Mouse (Mus musculus): ENCODE results near the gene Olfr818.
"Not testable (repeated sequence)": the region's sequence is repeated elsewhere in the genome, so short reads cannot be mapped to it uniquely, and the experiment has no call there.

Olfr818 gene

DNA sequence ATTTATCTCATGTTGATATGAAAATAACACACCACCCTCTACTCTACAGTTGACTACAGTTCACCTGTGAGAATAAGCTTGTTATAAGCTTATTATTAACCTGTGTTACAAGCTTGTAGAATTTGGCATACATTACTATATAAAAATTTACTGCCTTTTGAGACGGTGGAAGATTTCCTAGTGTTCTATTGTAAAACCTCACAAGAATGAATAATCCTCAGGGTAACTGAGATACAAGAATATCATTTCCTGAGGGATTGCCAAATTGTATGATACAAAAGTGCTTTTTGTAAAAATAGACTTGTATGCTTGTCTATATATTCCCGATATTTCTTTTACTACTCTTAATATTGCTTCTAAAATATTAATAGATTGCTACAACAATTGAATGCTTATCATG is at the start of gene Olfr818:
Olfr818 (minus strand) TSS at position 101 of the 400 bp plus-strand sequence.
- DNase-seq (ENCODE audit: low read depth, low spot score): no peak

DNA sequence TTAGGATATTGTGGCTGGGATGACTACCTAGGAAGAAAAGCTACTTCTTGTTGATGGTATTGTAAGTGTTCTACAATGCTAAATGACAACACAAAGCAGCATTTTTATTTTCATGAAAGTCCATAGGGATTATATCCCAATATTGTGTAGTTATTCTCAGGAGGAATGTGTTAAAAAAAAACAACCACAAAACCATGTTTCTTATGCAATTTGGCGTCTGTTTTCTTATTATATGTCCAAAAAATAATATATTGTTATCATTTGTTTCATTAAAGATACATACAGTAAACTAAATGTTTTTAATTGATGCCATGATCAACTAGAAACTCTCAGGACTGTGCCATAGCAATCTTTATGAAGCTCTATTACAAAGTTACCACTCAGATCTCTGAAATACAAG is 36.1 kb upstream of the Olfr818 start, which contains the start of gene Gm10310:
Gm10310 (minus strand) TSS at position 101 of the 400 bp plus-strand sequence.
- not testable (repeated sequence) for DNase-seq (ENCODE audit: low read depth, low spot score)

DNA sequence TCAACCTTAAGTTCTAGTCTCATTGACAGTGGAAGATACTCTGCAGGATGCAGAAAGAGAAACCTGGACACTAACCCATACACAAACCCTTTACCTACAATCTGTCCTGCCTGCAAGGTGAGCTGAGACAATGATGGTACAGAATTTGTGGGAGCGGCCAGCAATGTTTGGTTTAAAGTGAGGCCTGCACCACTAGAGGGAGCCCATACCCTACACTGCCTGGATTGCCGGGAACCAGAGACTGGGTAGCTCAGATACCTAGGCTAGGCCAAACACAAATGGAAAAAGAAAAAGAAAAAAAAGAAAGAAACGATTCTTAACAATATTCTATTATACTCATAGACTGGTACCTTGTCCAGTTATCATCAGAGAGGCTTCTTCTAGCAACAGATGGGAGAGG is 33.0 kb upstream of the Olfr818 start:
- not testable (repeated sequence) for DNase-seq (ENCODE audit: low read depth, low spot score)

DNA sequence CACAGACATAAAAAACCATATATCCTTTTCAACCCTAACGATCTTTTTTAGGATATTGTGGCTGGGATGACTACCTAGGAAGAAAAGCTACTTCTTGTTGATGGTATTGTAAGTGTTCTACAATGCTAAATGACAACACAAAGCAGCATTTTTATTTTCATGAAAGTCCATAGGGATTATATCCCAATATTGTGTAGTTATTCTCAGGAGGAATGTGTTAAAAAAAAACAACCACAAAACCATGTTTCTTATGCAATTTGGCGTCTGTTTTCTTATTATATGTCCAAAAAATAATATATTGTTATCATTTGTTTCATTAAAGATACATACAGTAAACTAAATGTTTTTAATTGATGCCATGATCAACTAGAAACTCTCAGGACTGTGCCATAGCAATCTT is 27.1 kb upstream of the Olfr818 start, which contains the start of gene Olfr247:
Olfr247 (minus strand) TSS at position 101 of the 400 bp plus-strand sequence.
- DNase-seq (ENCODE audit: low read depth, low spot score): not testable (repeated sequence)

DNA sequence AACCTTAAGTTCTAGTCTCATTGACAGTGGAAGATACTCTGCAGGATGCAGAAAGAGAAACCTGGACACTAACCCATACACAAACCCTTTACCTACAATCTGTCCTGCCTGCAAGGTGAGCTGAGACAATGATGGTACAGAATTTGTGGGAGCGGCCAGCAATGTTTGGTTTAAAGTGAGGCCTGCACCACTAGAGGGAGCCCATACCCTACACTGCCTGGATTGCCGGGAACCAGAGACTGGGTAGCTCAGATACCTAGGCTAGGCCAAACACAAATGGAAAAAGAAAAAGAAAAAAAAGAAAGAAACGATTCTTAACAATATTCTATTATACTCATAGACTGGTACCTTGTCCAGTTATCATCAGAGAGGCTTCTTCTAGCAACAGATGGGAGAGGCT is 24.1 kb upstream of the Olfr818 start:
- DNase-seq (ENCODE audit: low read depth, low spot score): not testable (repeated sequence)

DNA sequence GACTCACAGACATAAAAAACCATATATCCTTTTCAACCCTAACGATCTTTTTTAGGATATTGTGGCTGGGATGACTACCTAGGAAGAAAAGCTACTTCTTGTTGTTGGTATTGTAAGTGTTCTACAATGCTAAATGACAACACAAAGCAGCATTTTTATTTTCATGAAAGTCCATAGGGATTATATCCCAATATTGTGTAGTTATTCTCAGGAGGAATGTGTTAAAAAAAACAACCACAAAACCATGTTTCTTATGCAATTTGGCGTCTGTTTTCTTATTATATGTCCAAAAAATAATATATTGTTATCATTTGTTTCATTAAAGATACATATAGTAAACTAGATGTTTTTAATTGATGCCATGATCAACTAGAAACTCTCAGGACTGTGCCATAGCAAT is 18.3 kb upstream of the Olfr818 start, which contains the start of gene Olfr819:
Olfr819 (minus strand) TSS at position 101 of the 400 bp plus-strand sequence.
- DNase-seq (ENCODE audit: low read depth, low spot score): not testable (repeated sequence)

DNA sequence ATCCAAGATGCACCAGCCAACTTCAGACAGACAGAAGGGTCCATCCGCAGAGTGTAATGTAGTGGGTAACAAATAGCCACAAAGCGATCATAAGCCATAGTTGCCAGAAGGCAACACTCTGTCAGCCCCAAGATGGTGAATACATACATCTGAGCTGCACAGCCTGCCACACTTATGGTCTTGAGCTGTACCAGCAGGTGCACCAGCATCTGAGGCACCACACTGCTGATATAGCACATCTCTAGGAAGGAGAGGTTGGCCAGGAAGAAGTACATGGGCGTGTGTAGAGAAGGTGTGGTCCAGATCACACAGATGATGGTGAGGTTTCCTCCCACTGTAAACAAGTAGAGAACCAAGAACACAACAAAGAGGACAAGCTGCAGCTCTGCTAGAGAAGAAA is 17.3 kb upstream of the Olfr818 start:
- not testable (repeated sequence) for DNase-seq (ENCODE audit: low read depth, low spot score)

DNA sequence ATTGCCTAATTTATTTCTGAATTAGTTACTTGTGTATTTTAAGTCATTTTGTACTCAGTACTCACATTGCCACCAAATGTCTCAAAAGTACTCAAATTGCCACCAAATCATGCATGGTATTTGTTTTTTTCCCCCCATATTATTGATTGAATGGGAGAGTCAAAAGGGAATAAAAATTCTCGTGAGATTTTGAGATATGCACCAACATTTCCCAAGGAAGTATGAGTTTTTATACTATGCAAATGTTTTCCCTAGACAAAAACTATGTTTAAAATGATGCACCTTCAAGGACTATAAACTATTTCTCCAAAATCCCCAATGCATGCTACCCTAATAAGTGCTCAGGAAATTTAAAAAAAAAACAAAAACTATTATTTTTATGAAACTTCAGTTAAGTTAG is 33.4 kb downstream of the Olfr818 start, which contains the start of gene Olfr816:
Olfr816 (minus strand) TSS at position 101 of the 400 bp plus-strand sequence.
- DNase-seq (ENCODE audit: low read depth, low spot score): no peak

DNA sequence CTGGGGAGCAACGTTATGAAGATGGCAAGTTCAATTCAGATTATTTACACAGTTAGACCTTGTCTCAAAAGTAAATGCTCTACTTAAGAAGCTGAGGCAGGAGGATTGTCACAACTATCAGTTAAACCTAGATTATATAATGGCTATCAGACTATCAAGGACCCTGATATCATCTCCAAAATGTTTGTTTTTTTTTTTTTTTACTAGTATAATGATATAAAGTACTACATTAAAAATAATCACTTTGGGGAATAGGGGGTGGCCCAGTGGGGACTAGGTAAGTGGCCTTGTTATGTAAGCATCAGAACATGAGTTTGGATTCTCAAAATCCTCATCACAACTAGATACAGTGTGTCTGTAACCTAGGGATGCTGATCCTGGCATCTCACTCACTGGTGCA is 43.1 kb downstream of the Olfr818 start, which contains the start of gene Olfr815:
Olfr815 (minus strand) TSS at position 101 of the 400 bp plus-strand sequence.
- not testable (repeated sequence) for DNase-seq (ENCODE audit: low read depth, low spot score)
